In the genomic region with DNA sequence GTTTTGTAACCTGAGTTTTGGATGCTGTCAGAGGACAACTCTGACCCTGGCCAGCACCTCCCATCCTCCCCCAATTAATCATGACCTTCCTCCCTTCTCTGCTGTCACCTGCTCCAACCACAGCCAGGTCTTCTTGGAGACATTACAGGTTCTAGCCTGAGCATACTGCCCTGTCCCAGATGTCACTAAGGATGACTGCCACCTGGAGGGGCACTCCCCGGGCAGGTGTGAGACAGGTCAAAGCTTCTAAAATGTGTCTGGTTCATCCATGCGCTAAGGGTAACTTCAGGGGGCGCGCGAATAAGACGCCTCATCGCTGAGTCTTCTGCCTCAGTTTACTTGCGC, we compare ENCODE assay signal across 8 mouse cellular contexts. TPM values are rescaled to one million over a fixed set of nuclear protein-coding genes. Genes with fewer than 3 reads are reported as not detected.
A peak's percentile ranks its signal among the peaks of the same experiment; 100 is the strongest.
DNase-seq lines count a peak whose midpoint lies in the region; ATAC-seq and TF ChIP-seq lines count a peak whose summit lies in the region.

No protein-coding gene starts in this region.

- 0% methylated on average over 8 of the region's 8 CpGs for WGBS in lung, postnatal 0 days
- 1% methylated on average over 8 of the region's 8 CpGs for WGBS in limb, embryonic 14.5 days
- WGBS in small intestine, adult 2 months: under 1% methylated on average over 8 of the region's 8 CpGs

- TF ChIP-seq CTCF in lung, postnatal 0 days (IDR thresholded peaks at IDR 0.05): peak; percentile 46
- TF ChIP-seq CTCF in small intestine, adult 2 months (IDR thresholded peaks at IDR 0.05; ENCODE audit: extremely low read depth, insufficient read length, insufficient replicate concordance, low read depth, low read length): no peak

- H3K36me3 ChIP-seq in lung, postnatal 0 days (ENCODE audit: insufficient read depth, low read length): peaks cover 17% of the 10 kb centered on the region; the same call in 1 of the 2 replicates
- H3K36me3 ChIP-seq in limb, embryonic 14.5 days (ENCODE audit: control insufficient read depth, insufficient read depth, low read length): peaks cover 36% of the 10 kb centered on the region
- peaks cover 25% of the 10 kb centered on the region for H3K36me3 ChIP-seq in small intestine, adult 2 months (ENCODE audit: control insufficient read depth, insufficient read depth, low read length)

- H3K4me3 ChIP-seq in lung, postnatal 0 days (ENCODE audit: low read depth, low read length): peak overlapping the region; percentile 79
- peak overlapping the region; percentile 80 for H3K4me3 ChIP-seq in limb, embryonic 14.5 days (replicated peaks; ENCODE audit: low read length)
- peak overlapping the region; percentile 75 for H3K4me3 ChIP-seq in small intestine, adult 2 months (ENCODE audit: low read depth, low read length)

- no peak for TF ChIP-seq EP300 in lung, postnatal 0 days (IDR thresholded peaks at IDR 0.05)

- no peaks in the 10 kb centered on the region for H3K27me3 ChIP-seq in lung, postnatal 0 days (replicated peaks; ENCODE audit: insufficient read depth, low read length)
- no peaks in the 10 kb centered on the region for H3K27me3 ChIP-seq in limb, embryonic 14.5 days (ENCODE audit: control insufficient read depth, insufficient read depth, low read length)
- H3K27me3 ChIP-seq in small intestine, adult 2 months (ENCODE audit: control insufficient read depth, insufficient read depth, low read length): no peaks in the 10 kb centered on the region

- H3K9ac ChIP-seq in lung, postnatal 0 days (replicated peaks; ENCODE audit: low read depth): peak overlapping the region; percentile 19
- peak overlapping the region; percentile 78 for H3K9ac ChIP-seq in limb, embryonic 14.5 days (ENCODE audit: low read depth, low read length, severe bottlenecking)

- DNase-seq in lung, postnatal 0 days (ENCODE audit: low spot score): no peak
- no peak for DNase-seq in lung, postnatal 14 days
- no peak for DNase-seq in limb, embryonic 14.5 days (ENCODE audit: low spot score)
- DNase-seq in cerebellum, postnatal 10 days: no peak
- no peak for DNase-seq in left cerebral cortex, postnatal 4 days
- DNase-seq in thymus, postnatal 0 days (ENCODE audit: low spot score): no peak

- H3K4me1 ChIP-seq in lung, postnatal 0 days (ENCODE audit: insufficient read depth, low read depth, low read length): peaks cover 28% of the 10 kb centered on the region
- peaks cover 8% of the 10 kb centered on the region for H3K4me1 ChIP-seq in limb, embryonic 14.5 days (ENCODE audit: control insufficient read depth, insufficient read depth, low read length)
- H3K4me1 ChIP-seq in small intestine, adult 2 months (ENCODE audit: control insufficient read depth, insufficient read depth, insufficient read length, low read length): peaks cover 5% of the 10 kb centered on the region; the same call in 1 of the 2 replicates

- ATAC-seq in lung, postnatal 0 days: peak; percentile 1; the same call in 1 of the 2 replicates
- ATAC-seq in erythroid progenitor cell, adult 5-6 weeks (replicated peaks; ENCODE audit: low FRiP score, poor library complexity, severe bottlenecking): peak; percentile 23
- peak; percentile 1; the same call in 1 of the 2 replicates for ATAC-seq in limb, embryonic 14.5 days (ENCODE audit: low FRiP score, low read depth)

- no peak for TF ChIP-seq POLR2A in limb, embryonic 14.5 days (IDR thresholded peaks at IDR 0.05; ENCODE audit: borderline replicate concordance, extremely low read depth, insufficient read depth, insufficient read length)
- no peak; the same call in 1 of the 2 replicates for TF ChIP-seq POLR2A in small intestine, adult 2 months (IDR thresholded peaks at IDR 0.05; ENCODE audit: low read depth, low read length)

- intact Hi-C loops in left cerebral cortex, postnatal 4 days (cut with DNase I): no loop called here

- peak overlapping the region; percentile 79 for H3K4me2 ChIP-seq in lung, postnatal 0 days (replicated peaks; ENCODE audit: low read depth, low read length)
- H3K4me2 ChIP-seq in limb, embryonic 14.5 days (replicated peaks; ENCODE audit: low read depth, low read length, severe bottlenecking): peak overlapping the region; percentile 64

- peak overlapping the region; percentile 47; the same call in 1 of the 2 replicates for H3K27ac ChIP-seq in lung, postnatal 0 days (ENCODE audit: low read length)
- peak overlapping the region; percentile 80; the same call in 1 of the 2 replicates for H3K27ac ChIP-seq in limb, embryonic 14.5 days (replicated peaks; ENCODE audit: low read depth, low read length)
- peak overlapping the region; percentile 61 for H3K27ac ChIP-seq in small intestine, adult 2 months (ENCODE audit: insufficient read depth, low read depth, low read length)

- no peaks in the 10 kb centered on the region for H3K9me3 ChIP-seq in lung, postnatal 0 days (ENCODE audit: low read length)
- H3K9me3 ChIP-seq in limb, embryonic 14.5 days (ENCODE audit: control insufficient read depth, low read length): no peaks in the 10 kb centered on the region

RNA-seq across cellular contexts. Expression of gene Get4, which starts 0.4 kb away (rescaled TPM):
- 151 and 170 TPM in 2 replicates for polyA plus RNA-seq in lung, postnatal 0 days (2015; fragmentation: Nextera tagmentation; extraction: Ambion mirVana)
- 35.6 and 36.4 TPM in 2 replicates for total RNA-seq in erythroid progenitor cell, adult 5-6 weeks (2015; ENCODE audit: low replicate concordance)
- total RNA-seq in erythroid progenitor cell, adult 5-6 weeks (2017; ENCODE audit: low replicate concordance): 21.9 and 36.6 TPM in 2 replicates
- polyA plus RNA-seq in limb, embryonic 14.5 days (2012; rRNA removed): 136 and 149 TPM in 2 replicates
- polyA plus RNA-seq in limb, embryonic 14.5 days (2014; fragmentation: Nextera tagmentation; extraction: Ambion mirVana): 152 and 154 TPM in 2 replicates
- polyA plus RNA-seq in small intestine, adult 2 months (2012; rRNA removed): 82.6 and 240 TPM in 2 replicates
- 10 to 100 TPM; 54.8 to 59.8 TPM for total RNA-seq in left cerebral cortex, postnatal 4 days (2021)
- 184 and 200 TPM in 2 replicates for polyA plus RNA-seq in thymus, postnatal 0 days (2015; fragmentation: Nextera tagmentation; extraction: Ambion mirVana)

RNA-seq across cellular contexts. Expression of gene Sun1, which starts 51.3 kb away (rescaled TPM):
- polyA plus RNA-seq in lung, postnatal 0 days (2015; fragmentation: Nextera tagmentation; extraction: Ambion mirVana): 35.1 and 37.6 TPM in 2 replicates
- 77.5 and 111 TPM in 2 replicates for total RNA-seq in erythroid progenitor cell, adult 5-6 weeks (2015; ENCODE audit: low replicate concordance)
- total RNA-seq in erythroid progenitor cell, adult 5-6 weeks (2017; ENCODE audit: low replicate concordance): 99.6 and 190 TPM in 2 replicates
- polyA plus RNA-seq in limb, embryonic 14.5 days (2012; rRNA removed): 65.3 and 67.3 TPM in 2 replicates
- polyA plus RNA-seq in limb, embryonic 14.5 days (2014; fragmentation: Nextera tagmentation; extraction: Ambion mirVana): 50.0 and 53.7 TPM in 2 replicates
- 15.4 and 27.5 TPM in 2 replicates for polyA plus RNA-seq in small intestine, adult 2 months (2012; rRNA removed)
- 10 to 100 TPM; 77.1 to 81.6 TPM for total RNA-seq in left cerebral cortex, postnatal 4 days (2021)
- polyA plus RNA-seq in thymus, postnatal 0 days (2015; fragmentation: Nextera tagmentation; extraction: Ambion mirVana): 19.0 and 19.4 TPM in 2 replicates
